Mouse (Mus musculus) v-Abl transformed pro-B cells (cell line): ENCODE data around the gene Il17ra.

Experiments
- in situ Hi-C, 2 experiments: fragments of 400-800 bp; cut with MboI; formaldehyde crosslinking; loops; one replicate each; pipeline ENCODE4 v1.15.1; 2025; ENCODE audit not compliant: unreplicated experiment in 2 of 2

Il17ra gene

GRCm38 (mm10) chr6:120469268-120469667 is 6.2 kb downstream of the Il17ra start:
- in situ Hi-C loops, result loop anchor here in 1 of 2 experiments (10.0 to 25.0 kb wide), 3 partner anchors 176 to 1082 kb away; partner anchors contain the start of gene Fbxl14

- in situ Hi-C loops, result loop anchor here in 1 of 2 experiments (10.0 to 25.0 kb wide), 3 partner anchors 175 to 1082 kb away; partner anchors contain the start of gene Fbxl14
Measured at GRCm38 (mm10) chr6:120469770-120470169, 6.7 kb downstream of the Il17ra start.

- in situ Hi-C loops, result loop anchor here in 1 of 2 experiments (25.0 kb wide), 2 partner anchors 983 to 1083 kb away; partner anchors contain the start of gene Fbxl14
Measured at GRCm38 (mm10) chr6:120470666-120471065, 7.6 kb downstream of the Il17ra start.

- in situ Hi-C loops, result loop anchor here in 1 of 2 experiments (25.0 kb wide), 2 partner anchors 985 to 1085 kb away; partner anchors contain the start of gene Fbxl14
Measured at GRCm38 (mm10) chr6:120471991-120472441, 9.0 kb downstream of the Il17ra start.

- in situ Hi-C loops, result loop anchor here in 1 of 2 experiments (25.0 kb wide), 2 partner anchors 985 to 1085 kb away; partner anchors contain the start of gene Fbxl14
Measured at GRCm38 (mm10) chr6:120472455-120473140, 9.6 kb downstream of the Il17ra start.

GRCm38 (mm10) chr6:120473427-120473826 is 10.4 kb downstream of the Il17ra start:
- in situ Hi-C loops, result loop anchor here in 1 of 2 experiments (25.0 kb wide), 2 partner anchors 986 to 1086 kb away; partner anchors contain the start of gene Fbxl14

GRCm38 (mm10) chr6:120475288-120475687 is 12.2 kb downstream of the Il17ra start:
- in situ Hi-C loops, result no loop called here

- in situ Hi-C loops, result no loop called here
Measured at GRCm38 (mm10) chr6:120479302-120479701, 16.3 kb downstream of the Il17ra start.

GRCm38 (mm10) chr6:120480361-120480760 is 17.3 kb downstream of the Il17ra start:
- in situ Hi-C loops, result loop anchor here (5.0 kb wide), 1 partner anchor 43 kb away; no protein-coding TSS in a partner anchor

GRCm38 (mm10) chr6:120481538-120481937 is 18.5 kb downstream of the Il17ra start:
- in situ Hi-C loops, result loop anchor here (5.0 kb wide), 1 partner anchor 44 kb away; no protein-coding TSS in a partner anchor

- in situ Hi-C loops, result loop anchor here (5.0 kb wide), 1 partner anchor 45 kb away; no protein-coding TSS in a partner anchor
Measured at GRCm38 (mm10) chr6:120482021-120482420, 19.0 kb downstream of the Il17ra start.

- in situ Hi-C loops, result loop anchor here (5.0 kb wide), 1 partner anchor 45 kb away; no protein-coding TSS in a partner anchor
Measured at GRCm38 (mm10) chr6:120482756-120483155, 19.7 kb downstream of the Il17ra start.

- in situ Hi-C loops, result loop anchor here (5.0 kb wide), 1 partner anchor 46 kb away; no protein-coding TSS in a partner anchor
Measured at GRCm38 (mm10) chr6:120483211-120483626, 20.2 kb downstream of the Il17ra start.

- in situ Hi-C loops, result no loop called here
Measured at GRCm38 (mm10) chr6:120485038-120485437, 22.0 kb downstream of the Il17ra start.

GRCm38 (mm10) chr6:120486051-120486510 is 23.0 kb downstream of the Il17ra start:
- in situ Hi-C loops, result no loop called here

- in situ Hi-C loops, result no loop called here
Measured at GRCm38 (mm10) chr6:120488647-120489046, 25.6 kb downstream of the Il17ra start.

- in situ Hi-C loops, result no loop called here
Measured at GRCm38 (mm10) chr6:120489461-120489860, 26.4 kb downstream of the Il17ra start.

- in situ Hi-C loops, result no loop called here
Measured at GRCm38 (mm10) chr6:120491064-120491463, 28.0 kb downstream of the Il17ra start.

- in situ Hi-C loops, result no loop called here
Measured at GRCm38 (mm10) chr6:120491862-120492498, 28.9 kb downstream of the Il17ra start.

GRCm38 (mm10) chr6:120492499-120493373 is 29.7 kb downstream of the Il17ra start:
- in situ Hi-C loops, result no loop called here
